Mouse (Mus musculus): ENCODE data around the gene Vmn1r103. TPM values are rescaled to one million over a fixed set of nuclear protein-coding genes. Genes with fewer than 3 reads are reported as not detected.
"Not testable (repeated sequence)": the region's sequence is repeated elsewhere in the genome, so short reads cannot be mapped to it uniquely, and the experiment has no call there.

The Vmn1r103 gene
- not detected in 2 replicates for polyA plus RNA-seq (2014; fragmentation: Nextera tagmentation; extraction: Ambion mirVana)

- not testable (repeated sequence) for H3K9me3 ChIP-seq (ENCODE audit: control insufficient read depth, low read length); H3K9ac ChIP-seq (ENCODE audit: low read length); H3K36me3 ChIP-seq (ENCODE audit: control insufficient read depth, insufficient read depth, low read length); H3K27ac ChIP-seq (ENCODE audit: low read depth, low read length); DNase-seq (ENCODE audit: low spot score, missing footprints); H3K4me3 ChIP-seq (ENCODE audit: low read depth, low read length); ATAC-seq (ENCODE audit: low FRiP score); H3K4me2 ChIP-seq; H3K4me1 ChIP-seq (ENCODE audit: control insufficient read depth, insufficient read depth, low read length); H3K27me3 ChIP-seq (ENCODE audit: control insufficient read depth, insufficient read depth, low read length)
- WGBS = no CpG with 5 or more reads among the region's 3 CpGs
These were observed at the start of gene Vmn1r103 for GRCm38 (mm10) chr7:20510434-20510833. Gene Vmn1r103 (minus strand): TSS chr7:20510534.

GRCm38 (mm10) chr7:20545657-20546056 lies 35.3 kb upstream of the Vmn1r103 start, which contains the start of gene Gm5726:
Gene Gm5726 (minus strand): TSS chr7:20545757.
- not testable (repeated sequence) for H3K9me3 ChIP-seq (ENCODE audit: control insufficient read depth, low read length); H3K4me1 ChIP-seq (ENCODE audit: control insufficient read depth, insufficient read depth, low read length); H3K27me3 ChIP-seq (ENCODE audit: control insufficient read depth, insufficient read depth, low read length); H3K4me3 ChIP-seq (ENCODE audit: low read depth, low read length); H3K9ac ChIP-seq (ENCODE audit: low read length); H3K4me2 ChIP-seq; ATAC-seq (ENCODE audit: low FRiP score); DNase-seq (ENCODE audit: low spot score, missing footprints); H3K36me3 ChIP-seq (ENCODE audit: control insufficient read depth, insufficient read depth, low read length); H3K27ac ChIP-seq (ENCODE audit: low read depth, low read length)
- WGBS = no CpG with 5 or more reads among the region's 1 CpGs

DNA sequence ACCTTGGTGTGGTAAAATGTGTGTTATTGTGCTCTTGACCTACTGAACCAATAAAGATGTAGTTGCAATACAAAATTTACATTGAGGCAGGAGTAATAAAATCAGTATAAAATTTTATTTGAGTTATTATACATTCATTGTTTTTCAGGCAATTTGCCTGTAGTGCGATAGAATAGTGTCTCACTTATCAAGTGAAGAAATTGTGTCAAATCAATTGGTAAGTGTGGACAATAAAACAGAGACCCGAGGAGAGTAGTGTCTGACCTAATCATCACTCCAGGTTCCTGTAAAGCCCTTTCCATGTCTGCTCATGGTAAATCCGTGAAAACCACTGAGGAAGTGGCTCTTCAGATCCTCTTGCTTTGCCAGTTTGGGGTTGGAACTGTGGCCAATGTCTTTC lies 23.2 kb upstream of the Vmn1r103 start, which contains the start of gene Vmn1r104:
Gene Vmn1r104, plus strand, starts transcription at position 301 of the 400 bp plus-strand sequence.
- not testable (repeated sequence) for DNase-seq (ENCODE audit: low spot score, missing footprints); H3K27me3 ChIP-seq (ENCODE audit: control insufficient read depth, insufficient read depth, low read length); H3K9ac ChIP-seq (ENCODE audit: low read length); H3K9me3 ChIP-seq (ENCODE audit: control insufficient read depth, low read length); H3K4me2 ChIP-seq; ATAC-seq (ENCODE audit: low FRiP score); H3K27ac ChIP-seq (ENCODE audit: low read depth, low read length); H3K36me3 ChIP-seq (ENCODE audit: control insufficient read depth, insufficient read depth, low read length); H3K4me3 ChIP-seq (ENCODE audit: low read depth, low read length); H3K4me1 ChIP-seq (ENCODE audit: control insufficient read depth, insufficient read depth, low read length)
- no CpG with 5 or more reads among the region's 3 CpGs for WGBS

- not testable (repeated sequence) for H3K9me3 ChIP-seq (ENCODE audit: control insufficient read depth, low read length); H3K27me3 ChIP-seq (ENCODE audit: control insufficient read depth, insufficient read depth, low read length); H3K36me3 ChIP-seq (ENCODE audit: control insufficient read depth, insufficient read depth, low read length); DNase-seq (ENCODE audit: low spot score, missing footprints); H3K4me1 ChIP-seq (ENCODE audit: control insufficient read depth, insufficient read depth, low read length); H3K4me3 ChIP-seq (ENCODE audit: low read depth, low read length); H3K9ac ChIP-seq (ENCODE audit: low read length); ATAC-seq (ENCODE audit: low FRiP score); H3K27ac ChIP-seq (ENCODE audit: low read depth, low read length); H3K4me2 ChIP-seq
- no CpG with 5 or more reads among the region's 5 CpGs for WGBS
These were observed 35.5 kb downstream of the Vmn1r103 start, which contains the start of gene Gm10670 for GRCm38 (mm10) chr7:20474825-20475224. Gene Gm10670 (minus strand): TSS chr7:20474925.

Other genes with a start within 250 kb of the Vmn1r103 start
- gene Gm5890, start 247.7 kb downstream of the Vmn1r103 start, polyA plus RNA-seq (2014; fragmentation: Nextera tagmentation; extraction: Ambion mirVana) = not detected in 2 replicates
- gene Gm4133, start 176.5 kb downstream of the Vmn1r103 start, polyA plus RNA-seq (2014; fragmentation: Nextera tagmentation; extraction: Ambion mirVana) = not detected in 2 replicates
- gene Gm5728, start 135.1 kb downstream of the Vmn1r103 start, polyA plus RNA-seq (2014; fragmentation: Nextera tagmentation; extraction: Ambion mirVana) = not detected in 2 replicates
- not detected in 2 replicates for gene Vmn1r100, start 92.6 kb downstream of the Vmn1r103 start, polyA plus RNA-seq (2014; fragmentation: Nextera tagmentation; extraction: Ambion mirVana)
- gene Vmn1r101, start 67.9 kb downstream of the Vmn1r103 start, polyA plus RNA-seq (2014; fragmentation: Nextera tagmentation; extraction: Ambion mirVana) = not detected in 2 replicates
- not detected in 2 replicates for gene Gm10670, start 35.6 kb downstream of the Vmn1r103 start, polyA plus RNA-seq (2014; fragmentation: Nextera tagmentation; extraction: Ambion mirVana)
- gene Vmn1r104, start 23.3 kb upstream of the Vmn1r103 start, polyA plus RNA-seq (2014; fragmentation: Nextera tagmentation; extraction: Ambion mirVana) = not detected in 2 replicates
- not detected in 2 replicates for gene Gm5726, start 35.2 kb upstream of the Vmn1r103 start, polyA plus RNA-seq (2014; fragmentation: Nextera tagmentation; extraction: Ambion mirVana)
- gene Gm4141, start 65.7 kb upstream of the Vmn1r103 start, polyA plus RNA-seq (2014; fragmentation: Nextera tagmentation; extraction: Ambion mirVana) = not detected in 2 replicates
- not detected in 2 replicates for gene Gm4513, start 88.5 kb upstream of the Vmn1r103 start, polyA plus RNA-seq (2014; fragmentation: Nextera tagmentation; extraction: Ambion mirVana)
- not detected in 2 replicates for gene Vmn1r107, start 158.4 kb upstream of the Vmn1r103 start, polyA plus RNA-seq (2014; fragmentation: Nextera tagmentation; extraction: Ambion mirVana)
- not detected in 2 replicates for gene Vmn1r111, start 192.7 kb upstream of the Vmn1r103 start, polyA plus RNA-seq (2014; fragmentation: Nextera tagmentation; extraction: Ambion mirVana)
- not detected in 2 replicates for gene Gm10668, start 220.1 kb upstream of the Vmn1r103 start, polyA plus RNA-seq (2014; fragmentation: Nextera tagmentation; extraction: Ambion mirVana)

Data from midbrain, embryonic 11.5 days (tissue).